Mouse (Mus musculus): ENCODE results near the gene Fhl2. TPM values are rescaled to one million over a fixed set of nuclear protein-coding genes. Genes with fewer than 3 reads are reported as not detected.
A peak's percentile ranks its signal among the peaks of the same experiment; 100 is the strongest.

The Fhl2 gene
- total RNA-seq, 2 experiments from 2014 or later = 33.6 to 38.6 TPM

- no peak for DNase-seq (ENCODE audit: low spot score in 2 of 2)
- TF ChIP-seq CTCF (conservative IDR thresholded peaks at IDR 0.05) = no peak
- H3K4me3 ChIP-seq = peak overlapping the region; percentile 91
- H3K27ac ChIP-seq = no peak overlapping the region
These were observed 34.4 kb downstream of the Fhl2 start for GRCm38 (mm10) chr1:43162394-43162793.

GRCm38 (mm10) chr1:43159429-43159828 is 37.4 kb downstream of the Fhl2 start:
- Histone ChIP-seq H3K27ac (no peak overlapping the region), H3K4me3 (no peak overlapping the region)
- DNase-seq (ENCODE audit: low spot score in 2 of 2) = no peak
- no peak for TF ChIP-seq CTCF (conservative IDR thresholded peaks at IDR 0.05)

DNA sequence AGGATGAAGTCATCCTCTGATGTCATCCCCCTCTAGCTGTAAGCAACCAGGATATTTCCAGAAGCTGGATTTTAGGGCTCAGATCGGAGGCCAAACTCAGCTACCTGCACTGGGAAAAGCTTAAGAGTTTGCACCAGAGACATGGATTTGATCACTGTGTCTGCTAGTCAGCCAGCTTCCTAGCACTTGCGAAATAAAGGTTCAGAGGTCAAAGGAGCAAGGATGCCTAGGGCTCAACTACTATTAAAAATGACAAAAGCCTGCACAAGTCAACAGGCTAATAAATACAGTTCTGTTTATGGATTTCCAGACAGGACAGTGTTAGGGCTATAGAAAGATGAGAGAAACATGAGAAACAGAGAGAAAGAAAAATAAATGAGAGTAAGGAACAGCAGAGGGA is 38.9 kb downstream of the Fhl2 start:
- DNase-seq (ENCODE audit: low spot score in 2 of 2) = no peak
- Histone ChIP-seq H3K4me3 (no peak overlapping the region), H3K27ac (no peak overlapping the region)
- no peak for TF ChIP-seq CTCF (conservative IDR thresholded peaks at IDR 0.05)

DNA sequence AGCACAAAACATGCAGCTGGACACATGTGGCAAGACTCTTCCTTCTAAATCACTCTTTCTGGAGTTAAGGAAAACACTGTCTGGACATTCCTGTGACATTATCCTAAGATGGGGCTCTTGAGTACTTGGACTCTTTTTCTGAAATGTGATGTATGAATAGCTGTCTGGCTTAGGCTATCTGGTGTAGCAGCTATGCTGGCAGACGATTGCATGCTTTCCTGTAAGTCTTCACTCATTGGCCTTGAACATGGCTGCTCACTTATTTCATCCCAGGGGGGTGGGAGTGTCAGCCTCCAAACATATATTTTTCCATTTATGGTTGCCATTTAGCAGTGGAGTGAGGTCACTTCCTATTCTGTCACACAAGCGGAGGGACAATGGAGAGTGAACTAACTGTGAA is 42.3 kb downstream of the Fhl2 start:
- no peak overlapping the region for H3K27ac ChIP-seq
- H3K4me3 ChIP-seq = no peak overlapping the region
- DNase-seq (ENCODE audit: low spot score in 2 of 2) = no peak
- TF ChIP-seq CTCF (conservative IDR thresholded peaks at IDR 0.05) = no peak

DNA sequence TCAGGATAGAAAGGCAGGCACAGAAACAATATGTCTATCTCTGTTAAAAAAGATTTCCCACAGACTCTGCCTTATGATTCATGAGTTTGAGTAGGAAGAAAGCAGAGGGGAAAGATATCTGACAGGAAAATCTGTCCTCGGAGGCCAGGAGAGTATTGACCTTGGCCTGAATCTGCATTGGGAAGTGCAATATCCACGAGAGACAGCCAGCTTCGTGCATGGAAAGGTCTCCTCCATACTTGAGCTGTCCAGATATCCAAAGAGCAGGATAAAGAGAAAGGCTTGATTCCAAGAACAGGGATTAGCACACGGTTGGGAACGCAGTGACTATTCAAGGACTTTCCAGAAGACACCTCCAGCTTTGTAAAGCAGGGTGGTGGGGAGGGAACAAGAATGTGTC is 43.2 kb downstream of the Fhl2 start:
- Histone ChIP-seq H3K27ac (0 out of 2 replicates have a peak overlapping the region, but pooled peaks have one; percentile 18), H3K4me3 (no peak overlapping the region)
- DNase-seq (ENCODE audit: low spot score in 2 of 2) = no peak
- no peak for TF ChIP-seq CTCF (conservative IDR thresholded peaks at IDR 0.05)

DNA sequence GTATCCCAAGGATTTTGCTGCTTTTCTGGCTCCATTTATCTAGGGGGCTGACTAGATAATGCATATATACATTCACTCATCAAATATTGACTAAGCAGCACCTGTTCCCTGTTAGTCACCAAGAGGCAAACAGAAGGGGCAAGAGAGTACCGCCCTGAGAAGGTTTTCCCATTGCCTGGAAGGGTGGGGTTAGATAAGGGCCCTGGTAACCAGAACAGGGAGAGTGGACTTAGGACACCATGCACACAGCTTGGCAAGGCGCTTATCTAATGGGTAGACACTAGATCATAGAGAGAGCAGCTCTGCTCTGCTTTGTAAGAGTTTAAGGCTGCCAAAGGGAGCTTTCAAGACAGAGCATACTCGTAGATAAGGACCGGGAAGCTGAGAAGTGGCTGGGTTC is 44.2 kb downstream of the Fhl2 start:
- no peak for TF ChIP-seq CTCF (conservative IDR thresholded peaks at IDR 0.05)
- Histone ChIP-seq H3K4me3 (no peak overlapping the region), H3K27ac (no peak overlapping the region)
- DNase-seq (ENCODE audit: low spot score in 2 of 2) = no peak

DNA sequence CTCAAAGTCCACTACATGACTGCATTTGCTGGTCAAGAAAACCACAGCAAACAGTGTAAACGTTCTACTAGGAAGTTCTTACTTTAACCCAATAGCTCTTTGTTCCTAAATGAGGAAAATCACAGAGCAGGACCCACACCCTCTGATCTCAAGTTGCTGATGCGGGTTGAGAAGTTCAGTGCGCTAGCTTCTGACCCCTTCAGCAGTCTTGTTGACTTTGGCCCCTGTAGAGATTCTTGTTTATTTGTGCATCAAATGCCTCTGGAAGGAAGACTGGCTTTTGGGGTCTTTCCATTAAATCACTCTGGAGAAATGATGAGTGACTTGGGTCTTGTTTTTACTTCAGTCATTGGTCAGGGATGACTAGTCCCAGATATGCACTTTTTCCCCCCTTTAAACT is 46.6 kb downstream of the Fhl2 start:
- TF ChIP-seq CTCF (conservative IDR thresholded peaks at IDR 0.05) = no peak
- H3K4me3 ChIP-seq = no peak overlapping the region
- no peak for DNase-seq (ENCODE audit: low spot score in 2 of 2)
- no peak overlapping the region for H3K27ac ChIP-seq

- Histone ChIP-seq H3K27ac (no peak overlapping the region), H3K4me3 (no peak overlapping the region)
- no peak for DNase-seq (ENCODE audit: low spot score in 2 of 2)
- TF ChIP-seq CTCF (conservative IDR thresholded peaks at IDR 0.05) = no peak
These were observed 49.3 kb downstream of the Fhl2 start for GRCm38 (mm10) chr1:43147474-43147873.

GRCm38 (mm10) chr1:43145388-43145787 is 51.4 kb downstream of the Fhl2 start:
- TF ChIP-seq CTCF (conservative IDR thresholded peaks at IDR 0.05) = no peak
- H3K27ac ChIP-seq = no peak overlapping the region
- H3K4me3 ChIP-seq = no peak overlapping the region
- DNase-seq (ENCODE audit: low spot score in 2 of 2) = no peak

DNA sequence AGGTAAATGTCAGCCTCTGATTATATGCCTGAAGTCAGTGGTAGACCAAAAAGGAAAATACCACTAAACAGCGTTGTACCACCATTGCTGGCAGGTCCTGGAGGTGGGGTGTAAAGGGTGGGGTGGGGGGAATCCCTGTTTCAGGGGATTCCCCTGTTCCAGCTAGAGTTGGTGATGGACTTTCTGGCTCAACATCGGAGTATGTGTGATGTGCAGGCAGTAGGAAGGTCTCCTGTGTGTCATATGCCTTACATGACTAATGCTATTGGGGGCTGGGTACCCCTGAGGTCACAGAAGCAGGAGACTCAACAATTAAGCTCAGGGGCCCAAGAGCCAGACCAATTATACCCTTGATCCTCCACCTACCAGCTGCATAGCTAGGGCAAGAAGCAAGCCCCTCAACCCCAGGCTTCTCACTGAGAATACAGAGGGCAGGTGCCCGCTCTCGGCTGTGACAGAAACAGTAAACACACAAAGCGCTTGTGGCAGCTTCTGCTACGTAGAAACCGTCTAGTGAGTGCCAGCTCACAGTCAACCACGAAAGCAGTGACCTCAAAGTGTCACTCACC is 52.4 kb downstream of the Fhl2 start:
- TF ChIP-seq CTCF (conservative IDR thresholded peaks at IDR 0.05) = no peak
- DNase-seq (ENCODE audit: low spot score in 2 of 2) = no peak
- Histone ChIP-seq H3K4me3 (no peak overlapping the region), H3K27ac (no peak overlapping the region)

- H3K4me3 ChIP-seq = no peak overlapping the region
- TF ChIP-seq CTCF (conservative IDR thresholded peaks at IDR 0.05) = no peak
- 0 out of 2 replicates have a peak overlapping the region, but pooled peaks have one; percentile 10 for H3K27ac ChIP-seq
- DNase-seq (ENCODE audit: low spot score in 2 of 2) = no peak
These were observed 53.0 kb downstream of the Fhl2 start for GRCm38 (mm10) chr1:43143791-43144190.

DNA sequence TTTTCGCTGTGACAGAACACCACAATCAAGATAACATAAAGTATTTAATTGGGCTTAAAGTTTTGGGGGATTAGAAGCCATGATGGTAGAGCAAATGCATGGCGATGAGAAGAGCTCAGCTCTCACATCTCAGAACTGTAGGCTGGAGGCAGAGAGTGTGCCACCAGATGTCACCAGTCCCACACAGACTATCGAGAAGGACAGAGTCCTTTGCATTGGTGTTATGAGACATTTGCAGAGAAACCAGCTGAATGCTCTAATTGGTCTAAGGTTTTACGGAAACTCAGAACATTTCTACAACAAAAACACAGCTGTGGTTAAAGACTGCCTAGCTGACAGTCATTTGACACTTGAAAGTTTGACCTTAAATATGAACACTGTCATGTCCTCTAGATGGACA is 53.5 kb downstream of the Fhl2 start:
- DNase-seq (ENCODE audit: low spot score in 2 of 2) = no peak
- Histone ChIP-seq H3K4me3 (no peak overlapping the region), H3K27ac (0 out of 2 replicates have a peak overlapping the region, but pooled peaks have one; percentile 10)
- TF ChIP-seq CTCF (conservative IDR thresholded peaks at IDR 0.05) = peak; percentile 75

GRCm38 (mm10) chr1:43142849-43143248 is 53.9 kb downstream of the Fhl2 start:
- no peak for TF ChIP-seq CTCF (conservative IDR thresholded peaks at IDR 0.05)
- no peak overlapping the region for H3K4me3 ChIP-seq
- no peak overlapping the region for H3K27ac ChIP-seq
- no peak for DNase-seq (ENCODE audit: low spot score in 2 of 2)

GRCm38 (mm10) chr1:43141555-43141961 is 55.2 kb downstream of the Fhl2 start:
- Histone ChIP-seq H3K4me3 (no peak overlapping the region), H3K27ac (peak overlapping the region; percentile 44; the same call in 1 of the 2 replicates)
- no peak for DNase-seq (ENCODE audit: low spot score in 2 of 2)
- no peak for TF ChIP-seq CTCF (conservative IDR thresholded peaks at IDR 0.05)
